Mouse (Mus musculus) erythroblast, embryonic 14.5 days (primary cell): ENCODE measurements around the gene Tbl3.

Source experiments
- GATA1 ChIP-seq: IDR thresholded peaks from 2 replicates; pipeline ENCODE4 v1.6.1; 2012; ENCODE audit warnings: low read length, inconsistent platforms, mixed read lengths
- TAL1 ChIP-seq: IDR thresholded peaks from 3 replicates; pipeline ENCODE4 v1.6.1; 2012; ENCODE audit warnings: low read length, inconsistent platforms, mixed read lengths

DNA sequence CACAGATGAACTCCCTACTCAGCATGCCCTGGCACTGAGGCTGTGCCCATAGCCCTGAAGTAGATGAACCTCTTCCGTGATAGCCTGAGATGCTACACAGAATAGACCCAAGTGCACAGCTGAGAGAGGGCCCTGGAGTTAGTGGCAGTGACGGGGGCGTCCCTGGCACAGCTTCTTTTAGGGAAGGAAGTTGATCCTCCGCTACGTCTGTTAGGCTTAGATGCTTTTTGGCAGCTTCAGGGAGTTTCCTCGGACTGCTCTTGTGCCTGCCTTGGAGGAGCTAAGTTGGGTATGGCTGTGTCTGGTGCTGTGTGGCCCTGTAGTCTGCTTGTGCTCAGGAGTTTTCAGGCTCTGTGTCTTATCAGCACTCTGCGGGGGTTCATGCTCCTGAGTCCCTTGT lies 33.2 kb downstream of the Tbl3 start:
- TF ChIP-seq GATA1 (no peak), TAL1 (no peak)
